Mouse (Mus musculus) forebrain, embryonic 13.5 days (tissue): ENCODE results near the gene 1810010D01Rik. TPM values are rescaled to one million over a fixed set of nuclear protein-coding genes. Genes with fewer than 3 reads are reported as not detected.

ENCODE experiments used
- ATAC-seq: fragments of 200-750 bp; cut with Nextera tagmentation; 2 replicates; pipeline ENCODE4 v1.8.0; 2017
- H3K27ac ChIP-seq: fragments of 300-500 bp; sonication (generic); 2 replicates; pipeline ENCODE4 v1.5.1; 2015; ENCODE audit warnings: inconsistent platforms, mild to moderate bottlenecking, moderate library complexity
- H3K27me3 ChIP-seq: fragments of 300-500 bp; sonication (generic); 2 replicates; pipeline ENCODE4 v1.6.1; 2015; ENCODE audit warnings: mild to moderate bottlenecking, inconsistent platforms
- H3K36me3 ChIP-seq: fragments of 300-500 bp; sonication (generic); 2 replicates; pipeline ENCODE4 v1.6.1; 2015; ENCODE audit warnings: mild to moderate bottlenecking, inconsistent platforms; ENCODE audit not compliant: poor library complexity, severe bottlenecking
- H3K4me1 ChIP-seq: fragments of 300-500 bp; sonication (generic); 2 replicates; pipeline ENCODE4 v1.6.1; 2015; ENCODE audit warnings: inconsistent platforms
- H3K4me2 ChIP-seq: fragments of 300-500 bp; sonication (generic); 2 replicates; pipeline ENCODE4 v1.6.1; 2015; ENCODE audit warnings: inconsistent platforms, mild to moderate bottlenecking, moderate library complexity
- H3K4me3 ChIP-seq: fragments of 300-500 bp; sonication (generic); 2 replicates; pipeline ENCODE4 v1.5.1; 2015; ENCODE audit warnings: mild to moderate bottlenecking, inconsistent platforms
- H3K9ac ChIP-seq: fragments of 300-500 bp; sonication (generic); 2 replicates; pipeline ENCODE4 v1.6.1; 2015; ENCODE audit warnings: mild to moderate bottlenecking, inconsistent platforms
- H3K9me3 ChIP-seq: fragments of 300-500 bp; sonication (generic); replicated peaks from 2 replicates; pipeline ENCODE4 v1.6.1; 2016; ENCODE audit warnings: inconsistent platforms
- WGBS: fragments of 180-500 bp; shearing (Covaris S2); methylation state at CpG from one replicate; pipeline ENCODE4 v1.1.7; 2015; 5-methylcytosine and 5-hydroxymethylcytosine counted together
- polyA plus RNA-seq: library from polyadenylated mRNA; unstranded; fragments of >200 nt; fragmentation: Nextera tagmentation; extraction: Ambion mirVana; gene quantifications from 2 replicates; pipeline ENCODE4 v1.2.1, GENCODE M21; 2015

Gene 1810010D01Rik
- polyA plus RNA-seq, 1 experiment from 2014 or later: 0.49 TPM

DNA sequence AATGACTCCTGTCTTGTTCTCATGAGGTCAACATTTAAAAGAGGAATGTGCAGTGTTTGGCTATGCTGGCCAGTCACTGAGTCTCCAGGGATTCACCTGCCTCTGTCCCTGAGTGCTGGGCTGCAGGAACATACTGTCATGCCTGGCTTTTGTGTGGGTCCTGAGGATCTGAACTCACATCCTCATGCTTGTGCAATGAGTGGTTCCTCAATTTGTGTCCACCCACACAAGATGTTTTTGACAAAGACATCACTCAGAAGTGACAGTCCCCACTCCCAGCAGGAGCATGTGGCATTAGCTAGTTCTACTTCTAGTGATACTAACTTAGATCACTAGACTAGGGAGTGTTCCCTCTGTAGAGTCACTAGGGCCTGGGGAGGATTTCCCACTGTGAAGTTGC, 17.4 kb downstream of the 1810010D01Rik start:
- no peak overlapping the region for H3K4me3 ChIP-seq
- no peak overlapping the region for H3K27ac ChIP-seq
- no peak for ATAC-seq
- no peaks in the 10 kb centered on the region for H3K36me3 ChIP-seq
- no peak overlapping the region for H3K9ac ChIP-seq
- H3K27me3 ChIP-seq: no peaks in the 10 kb centered on the region
- no peak overlapping the region for H3K4me2 ChIP-seq
- H3K4me1 ChIP-seq: peaks cover 23% of the 10 kb centered on the region
- H3K9me3 ChIP-seq: no peaks in the 10 kb centered on the region

DNA sequence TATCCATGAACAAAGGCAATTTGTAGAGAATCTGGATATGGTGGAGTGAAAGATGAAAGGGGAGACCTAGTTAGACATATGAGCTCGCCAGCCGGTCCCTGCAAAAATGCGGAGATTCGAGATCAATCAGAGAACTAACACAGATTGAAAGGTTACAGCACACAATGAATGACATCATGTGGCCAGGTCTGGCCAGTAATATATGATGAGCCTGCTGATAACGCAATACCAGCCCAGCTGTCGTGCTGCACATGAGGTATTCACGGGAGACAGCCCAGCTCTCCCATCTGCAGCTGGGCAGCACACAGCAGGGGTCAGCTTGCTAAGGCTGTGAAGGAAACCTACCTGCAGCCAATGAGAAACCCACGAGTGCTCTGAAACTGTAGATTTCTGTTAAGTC, 18.6 kb downstream of the 1810010D01Rik start:
- ATAC-seq: no peak
- Histone ChIP-seq H3K27ac (no peak overlapping the region), H3K4me1 (peaks cover 11% of the 10 kb centered on the region), H3K4me2 (no peak overlapping the region), H3K9ac (no peak overlapping the region), H3K4me3 (no peak overlapping the region), H3K36me3 (no peaks in the 10 kb centered on the region), H3K9me3 (no peaks in the 10 kb centered on the region), H3K27me3 (no peaks in the 10 kb centered on the region)
- WGBS: 48% methylated on average over 8 of the region's 8 CpGs

DNA sequence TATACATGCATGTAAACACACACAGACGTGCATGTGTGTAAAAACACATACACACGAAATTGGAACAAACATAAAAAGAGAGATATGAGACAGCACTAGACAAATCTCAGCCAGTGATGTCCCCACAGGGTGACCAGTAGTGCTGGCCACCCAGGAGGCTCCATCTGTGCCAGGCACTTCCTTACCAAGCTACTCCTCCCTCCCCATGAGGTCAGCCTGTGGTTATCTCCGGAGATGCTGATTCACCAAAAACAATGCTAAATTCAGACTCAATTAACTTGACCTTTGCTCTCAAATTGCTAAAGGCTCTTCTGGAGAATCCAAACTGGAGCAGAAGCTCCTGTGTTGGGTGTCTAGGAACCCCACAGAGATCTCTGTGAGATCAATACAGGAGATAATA, 20.1 kb downstream of the 1810010D01Rik start:
- Histone ChIP-seq H3K9me3 (no peaks in the 10 kb centered on the region), H3K4me1 (peaks cover 5% of the 10 kb centered on the region; the same call in 1 of the 2 replicates), H3K4me3 (no peak overlapping the region), H3K36me3 (no peaks in the 10 kb centered on the region), H3K4me2 (no peak overlapping the region), H3K27ac (no peak overlapping the region), H3K27me3 (no peaks in the 10 kb centered on the region), H3K9ac (no peak overlapping the region)
- 74% methylated on average over 3 of the region's 3 CpGs for WGBS
- ATAC-seq: no peak

DNA sequence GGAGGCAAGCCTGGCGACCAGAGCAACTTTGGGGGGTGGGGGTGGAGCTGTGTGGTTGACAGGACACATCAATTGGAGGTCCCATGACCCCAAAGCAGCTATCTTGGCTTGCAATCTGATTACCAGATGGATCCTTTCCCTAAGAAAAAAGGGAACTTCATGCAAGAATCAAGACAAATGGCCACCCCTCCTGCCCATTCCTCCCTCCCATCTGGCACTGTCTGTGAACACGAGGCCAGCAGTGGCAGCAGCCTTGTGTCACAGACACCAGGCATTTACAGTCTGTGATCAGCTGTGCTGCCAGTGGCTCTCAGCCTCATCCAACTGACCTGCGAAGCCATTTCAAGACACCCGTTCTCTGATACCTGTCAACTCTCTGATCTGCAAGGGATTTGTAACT, 25.5 kb downstream of the 1810010D01Rik start:
- H3K4me3 ChIP-seq: no peak overlapping the region
- H3K36me3 ChIP-seq: no peaks in the 10 kb centered on the region
- H3K9me3 ChIP-seq: no peaks in the 10 kb centered on the region
- H3K9ac ChIP-seq: no peak overlapping the region
- no peaks in the 10 kb centered on the region for H3K27me3 ChIP-seq
- H3K27ac ChIP-seq: 0 out of 2 replicates have a peak overlapping the region, but pooled peaks have one; percentile 19
- H3K4me1 ChIP-seq: peaks cover 28% of the 10 kb centered on the region
- no peak for ATAC-seq
- 59% methylated on average over 4 of the region's 4 CpGs for WGBS
- no peak overlapping the region for H3K4me2 ChIP-seq

DNA sequence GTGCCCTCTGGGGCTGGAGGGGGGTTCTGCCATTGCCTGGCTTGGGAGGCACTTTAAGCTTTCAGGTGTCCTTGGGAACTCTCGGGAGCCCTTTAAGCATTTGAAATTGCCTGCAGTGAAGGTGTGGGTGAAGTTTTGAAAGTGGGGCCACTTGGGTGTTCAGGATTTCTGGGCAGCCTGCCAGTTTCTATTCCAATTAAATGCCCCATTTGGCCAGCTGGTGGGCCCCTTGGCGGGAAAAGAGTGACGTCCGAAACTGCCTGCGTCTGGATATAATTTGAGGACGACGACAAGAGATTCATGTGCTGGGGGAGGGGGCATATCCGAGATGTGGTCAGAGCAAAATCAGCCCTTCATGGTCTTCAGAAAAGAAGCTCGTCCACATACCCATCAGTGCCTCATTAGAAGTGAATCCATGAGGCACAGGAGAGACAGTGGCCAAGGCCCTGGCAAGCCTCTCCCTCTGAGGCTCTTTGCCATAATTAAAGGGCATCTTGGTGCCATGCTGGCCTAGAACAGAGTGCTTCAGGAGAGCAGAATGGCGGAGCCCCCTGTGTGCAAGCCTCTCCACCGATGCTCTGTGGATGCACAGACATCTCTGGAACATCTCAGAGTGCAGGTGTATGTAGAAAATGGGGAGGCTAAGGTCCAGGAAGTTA, 26.4 kb downstream of the 1810010D01Rik start:
- Histone ChIP-seq H3K27me3 (no peaks in the 10 kb centered on the region), H3K4me1 (peaks cover 37% of the 10 kb centered on the region), H3K27ac (peak overlapping the region; percentile 19), H3K4me3 (no peak overlapping the region), H3K9me3 (no peaks in the 10 kb centered on the region), H3K9ac (no peak overlapping the region), H3K36me3 (no peaks in the 10 kb centered on the region), H3K4me2 (no peak overlapping the region)
- peak; percentile 28; the same call in 1 of the 2 replicates for ATAC-seq
- WGBS: 39% methylated on average over 11 of the region's 11 CpGs

DNA sequence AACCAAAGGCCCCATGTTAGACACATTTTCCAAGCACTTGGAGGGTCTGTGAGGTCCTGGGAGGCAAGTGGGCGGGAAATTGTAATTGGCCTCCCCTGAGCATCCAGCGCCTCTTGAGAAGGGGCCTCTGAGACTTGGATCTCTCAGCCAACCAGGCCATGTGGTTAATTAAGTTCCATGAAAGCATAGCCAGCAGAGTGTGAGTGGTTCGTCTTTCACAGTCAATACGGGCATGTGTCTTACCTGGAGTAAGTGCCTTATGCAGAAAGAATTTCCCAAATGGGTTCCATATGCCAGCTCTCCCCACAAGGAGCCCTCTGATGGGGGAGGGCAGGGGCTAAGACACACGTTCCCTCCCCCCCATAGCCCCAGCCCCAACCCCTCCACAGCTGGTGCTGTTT, 28.2 kb downstream of the 1810010D01Rik start:
- WGBS: 27% methylated on average over 5 of the region's 5 CpGs
- Histone ChIP-seq H3K9ac (no peak overlapping the region), H3K9me3 (no peaks in the 10 kb centered on the region), H3K36me3 (no peaks in the 10 kb centered on the region), H3K4me1 (peaks cover 39% of the 10 kb centered on the region), H3K27me3 (no peaks in the 10 kb centered on the region), H3K4me2 (no peak overlapping the region), H3K27ac (0 out of 2 replicates have a peak overlapping the region, but pooled peaks have one; percentile 21), H3K4me3 (no peak overlapping the region)
- no peak for ATAC-seq

DNA sequence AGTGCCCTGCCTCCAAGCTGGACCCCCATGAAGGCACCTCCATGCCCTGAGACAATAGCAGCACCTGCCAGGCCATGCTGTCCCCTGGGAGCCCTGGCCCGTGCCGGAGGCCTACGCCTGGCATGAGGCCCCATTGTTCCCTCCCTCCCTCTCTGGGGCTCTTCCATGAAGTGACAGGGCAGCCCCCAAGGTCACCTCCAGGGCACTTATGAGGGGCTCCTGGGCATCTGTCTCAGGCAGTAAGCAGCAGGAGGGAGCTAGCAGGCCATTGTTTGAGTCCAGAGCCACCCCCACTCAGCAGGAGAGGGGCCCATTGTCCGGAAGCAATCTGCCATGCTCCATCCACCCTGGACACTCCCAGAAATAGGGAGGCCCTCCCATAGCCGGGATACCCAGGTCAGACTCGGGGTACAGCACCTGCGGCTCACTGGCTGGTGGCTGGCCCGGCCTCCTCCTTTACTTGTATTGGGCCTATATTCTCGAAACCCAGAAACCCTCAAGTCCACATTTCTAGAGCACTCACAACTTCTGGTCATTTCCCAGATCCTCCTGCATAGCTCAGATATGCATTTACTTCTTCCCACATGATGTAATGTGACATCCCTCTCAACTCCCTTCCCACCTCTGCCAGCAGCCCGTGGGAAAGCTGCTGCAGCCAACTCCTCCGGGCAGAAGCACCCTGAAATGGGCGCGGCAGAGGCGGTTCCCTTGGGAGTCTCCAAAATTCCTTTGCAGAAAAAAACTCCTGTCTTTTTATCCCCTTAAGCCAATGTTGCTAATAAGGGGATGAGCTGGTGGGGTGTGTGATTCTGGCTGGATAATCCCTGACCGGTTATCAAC, 30.9 kb downstream of the 1810010D01Rik start:
- Histone ChIP-seq H3K4me1 (peaks cover 52% of the 10 kb centered on the region), H3K27me3 (no peaks in the 10 kb centered on the region), H3K36me3 (no peaks in the 10 kb centered on the region), H3K9ac (no peak overlapping the region), H3K9me3 (no peaks in the 10 kb centered on the region), H3K4me2 (no peak overlapping the region), H3K4me3 (no peak overlapping the region), H3K27ac (no peak overlapping the region; the same call in 1 of the 2 replicates)
- 27% methylated on average over 15 of the region's 15 CpGs for WGBS
- no peak for ATAC-seq

DNA sequence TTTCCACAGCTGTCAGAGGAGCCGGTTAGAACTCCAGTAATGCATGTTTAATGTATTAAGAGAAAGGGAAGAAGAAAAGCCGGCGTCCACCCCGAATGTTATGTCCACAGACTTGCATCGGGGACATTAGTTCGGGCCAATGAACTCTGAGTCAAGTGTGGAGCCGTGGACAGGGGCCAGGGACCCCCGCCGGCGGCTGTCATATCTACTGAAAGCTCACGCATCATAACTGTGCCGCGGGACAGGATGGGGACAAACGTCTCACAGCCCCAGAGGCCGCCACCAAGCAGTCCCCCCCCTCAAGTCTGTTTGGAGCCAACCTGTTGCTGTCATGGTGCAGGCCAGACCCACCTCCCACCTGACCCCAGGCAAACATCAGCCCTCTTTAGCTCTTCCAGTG, 34.4 kb downstream of the 1810010D01Rik start:
- peak; percentile 25; the same call in 1 of the 2 replicates for ATAC-seq
- WGBS: 41% methylated on average over 15 of the region's 15 CpGs
- Histone ChIP-seq H3K4me1 (peaks cover 39% of the 10 kb centered on the region), H3K9ac (peak overlapping the region; percentile 16; the same call in 1 of the 2 replicates), H3K4me3 (no peak overlapping the region), H3K36me3 (no peaks in the 10 kb centered on the region), H3K4me2 (peak overlapping the region; percentile 36; the same call in 1 of the 2 replicates), H3K27me3 (no peaks in the 10 kb centered on the region), H3K9me3 (no peaks in the 10 kb centered on the region), H3K27ac (peak overlapping the region; percentile 68)

DNA sequence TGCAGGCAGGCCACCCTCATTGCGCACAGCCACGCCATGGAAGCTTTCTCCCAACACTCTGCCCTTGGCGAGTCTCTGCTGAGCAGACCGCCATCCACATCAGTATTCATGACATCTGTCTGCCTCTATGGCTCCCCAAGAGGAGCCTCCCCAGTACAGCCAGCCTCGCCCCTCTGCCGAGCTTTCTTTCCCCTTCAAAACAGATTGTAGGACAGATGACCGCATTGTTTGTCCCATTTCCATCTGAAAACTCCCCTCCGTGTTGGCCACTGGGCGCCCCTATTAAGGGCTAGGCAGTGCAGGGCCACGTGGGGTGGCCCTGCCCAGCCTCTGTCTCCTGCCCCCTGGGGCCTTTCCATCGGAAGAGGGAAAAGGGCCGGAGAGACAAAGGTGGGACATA, 34.8 kb downstream of the 1810010D01Rik start:
- Histone ChIP-seq H3K9ac (peak overlapping the region; percentile 16), H3K36me3 (no peaks in the 10 kb centered on the region), H3K4me3 (0 out of 2 replicates have a peak overlapping the region, but pooled peaks have one; percentile 9), H3K9me3 (no peaks in the 10 kb centered on the region), H3K27ac (peak overlapping the region; percentile 68), H3K4me2 (peak overlapping the region; percentile 36), H3K4me1 (peaks cover 39% of the 10 kb centered on the region), H3K27me3 (no peaks in the 10 kb centered on the region)
- peak; percentile 93 for ATAC-seq
- WGBS: 4% methylated on average over 12 of the region's 12 CpGs

DNA sequence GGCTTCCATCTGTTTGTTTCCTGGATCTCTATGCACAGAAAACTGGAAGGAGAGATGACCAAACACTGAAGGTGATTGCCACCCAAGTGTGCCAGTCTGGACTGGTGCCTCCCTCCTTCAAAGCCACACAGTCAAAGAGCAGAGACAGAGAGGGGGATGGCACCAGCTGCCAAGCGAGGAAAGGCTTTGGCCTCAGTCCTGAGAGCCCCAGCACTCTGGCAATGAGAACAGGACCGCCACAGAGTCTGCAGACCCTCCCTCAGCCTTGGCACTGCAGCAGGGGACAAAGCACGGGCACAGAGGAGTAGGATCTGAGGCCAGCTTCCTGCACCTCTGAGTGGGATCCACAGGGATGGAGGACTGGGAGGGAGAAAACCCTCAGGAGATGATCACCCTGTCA, 38.2 kb downstream of the 1810010D01Rik start:
- Histone ChIP-seq H3K4me2 (no peak overlapping the region), H3K27ac (no peak overlapping the region), H3K27me3 (no peaks in the 10 kb centered on the region), H3K9ac (no peak overlapping the region), H3K36me3 (no peaks in the 10 kb centered on the region), H3K4me3 (no peak overlapping the region), H3K4me1 (peaks cover 28% of the 10 kb centered on the region), H3K9me3 (no peaks in the 10 kb centered on the region)
- WGBS: 55% methylated on average over 3 of the region's 3 CpGs
- ATAC-seq: no peak; the same call in 1 of the 2 replicates

DNA sequence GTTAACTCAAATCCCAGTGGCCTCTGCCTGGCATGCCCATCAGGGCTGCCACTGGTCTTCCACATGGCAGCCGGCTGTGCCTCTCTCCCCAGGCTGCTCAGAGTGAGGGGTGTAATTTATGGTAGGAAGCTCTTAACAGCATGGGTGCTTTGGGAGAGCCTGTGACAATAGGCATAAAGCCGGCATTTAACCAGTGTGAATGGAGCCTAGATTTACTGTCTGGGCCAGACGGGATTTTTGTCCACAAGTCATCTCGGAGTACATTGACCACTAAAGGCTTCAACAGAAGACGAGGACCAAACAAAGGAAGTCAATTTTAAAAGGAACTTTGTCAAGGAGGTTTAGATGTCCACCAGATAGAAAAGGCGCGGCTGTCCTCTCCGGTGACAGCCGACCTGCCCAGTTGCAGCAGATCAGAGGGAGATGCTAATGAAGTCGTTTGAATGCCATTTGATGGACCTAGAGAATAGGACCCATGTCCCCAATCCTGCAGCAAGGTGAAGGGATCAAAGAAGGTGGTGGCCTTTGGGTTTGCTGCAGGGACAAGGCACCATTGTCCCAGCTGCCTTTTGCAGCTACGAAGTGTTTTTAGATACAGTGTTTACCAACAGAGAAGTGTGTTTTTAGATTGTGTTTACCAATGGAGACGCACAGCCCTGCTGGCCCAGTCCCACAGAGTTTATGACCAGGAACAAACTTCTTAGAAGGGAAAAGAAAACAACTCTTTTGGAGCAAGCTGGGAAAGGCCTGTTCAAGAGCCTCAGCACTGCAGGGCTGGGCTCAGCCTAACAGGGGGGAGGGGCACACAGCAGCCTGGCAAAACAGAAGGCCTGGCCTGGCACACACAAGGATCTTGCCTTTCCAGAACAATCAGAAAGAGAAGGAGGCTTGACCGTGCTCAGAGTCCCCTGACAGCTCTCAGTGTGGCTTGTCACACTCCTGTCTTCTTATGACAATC, 48.4 kb downstream of the 1810010D01Rik start:
- Histone ChIP-seq H3K9me3 (no peaks in the 10 kb centered on the region), H3K27me3 (no peaks in the 10 kb centered on the region), H3K9ac (no peak overlapping the region), H3K36me3 (no peaks in the 10 kb centered on the region), H3K4me1 (peaks cover 22% of the 10 kb centered on the region), H3K4me2 (no peak overlapping the region), H3K4me3 (no peak overlapping the region), H3K27ac (0 out of 2 replicates have a peak overlapping the region, but pooled peaks have one; percentile 37)
- peak; percentile 78; the same call in 1 of the 2 replicates for ATAC-seq
- WGBS: 19% methylated on average over 13 of the region's 13 CpGs
